Mouse (Mus musculus) bone marrow macrophage, adult 2 months (primary cell): ENCODE measurements at regions not wholly inside any gene's neighbourhood (a gene's known extent, or its start where the extent isn't known, plus 50 kb on each side); places are given as distances from the start of the nearest gene placed in this dataset.

Source experiments
- CTCF ChIP-seq: IDR thresholded peaks from 2 replicates; pipeline ENCODE4 v1.5.1; 2012; ENCODE audit warnings: low read depth, mild to moderate bottlenecking, low read length, moderate library complexity
- POLR2A ChIP-seq: IDR thresholded peaks from 2 replicates; pipeline ENCODE4 v1.6.1; 2012; ENCODE audit warnings: mild to moderate bottlenecking, low read depth, low read length, borderline replicate concordance

- TF ChIP-seq POLR2A (no peak), CTCF (no peak)
Observed at GRCm38 (mm10) chr16:25052428-25052827, 234.2 kb upstream of the Tprg start.
